Mouse (Mus musculus) MN1 (cell line): Measurements from ENCODE around the gene Arel1.

ENCODE experiments used
- DNase-seq: peaks from one replicate; pipeline ENCODE4 v3.0.0-alpha.2; 2016; ENCODE audit warnings: low spot score

Gene Arel1

DNA sequence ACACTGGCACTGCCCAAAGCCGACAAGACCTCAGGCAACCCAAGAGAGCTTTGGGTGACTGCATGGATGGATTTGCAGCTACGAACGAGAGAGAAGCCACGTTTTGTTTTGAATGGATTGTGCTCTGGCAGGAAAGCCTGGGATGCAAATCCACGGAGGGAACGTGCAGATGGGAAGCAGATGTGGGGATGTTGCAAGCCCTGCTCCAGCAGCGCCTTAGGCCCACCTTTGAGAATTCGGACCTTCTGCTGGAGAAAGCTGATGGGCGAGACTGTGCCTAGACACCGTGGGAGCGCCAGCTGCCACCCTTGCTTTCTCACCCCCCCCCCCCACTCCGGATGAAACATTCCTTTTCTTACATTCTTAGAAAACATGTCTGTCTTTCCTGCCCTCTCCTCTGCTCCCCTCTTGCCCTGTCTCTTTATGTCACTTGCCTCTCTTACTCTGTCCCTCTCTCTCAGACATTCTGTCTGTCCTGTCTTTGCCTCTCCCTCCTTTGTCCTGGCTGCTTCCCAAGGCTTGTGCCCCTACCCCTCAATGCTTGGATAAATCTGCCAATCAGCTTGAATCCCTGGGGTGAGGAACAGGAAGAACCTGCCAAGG is 63.6 kb downstream of the Arel1 start:
- no peak for DNase-seq

DNA sequence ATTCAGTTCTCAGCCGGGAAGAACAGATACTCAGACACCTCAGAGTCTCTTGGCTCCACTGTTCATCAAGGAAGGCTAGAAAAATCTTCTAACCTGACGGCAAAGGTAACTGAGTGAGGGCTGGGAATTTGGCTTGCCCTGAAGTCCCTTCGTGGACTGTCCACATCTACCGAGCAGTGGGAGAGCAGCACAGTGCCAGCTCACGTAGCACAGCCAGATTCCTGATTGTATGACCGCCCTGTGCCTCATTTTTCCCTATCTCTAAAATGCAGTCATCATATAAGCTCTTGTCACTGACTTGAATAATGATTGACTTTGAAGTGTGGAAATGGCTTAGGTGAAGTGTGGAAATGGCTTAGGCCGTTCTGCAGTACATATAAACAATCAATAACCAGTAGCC is 66.3 kb downstream of the Arel1 start:
- no peak for DNase-seq

DNA sequence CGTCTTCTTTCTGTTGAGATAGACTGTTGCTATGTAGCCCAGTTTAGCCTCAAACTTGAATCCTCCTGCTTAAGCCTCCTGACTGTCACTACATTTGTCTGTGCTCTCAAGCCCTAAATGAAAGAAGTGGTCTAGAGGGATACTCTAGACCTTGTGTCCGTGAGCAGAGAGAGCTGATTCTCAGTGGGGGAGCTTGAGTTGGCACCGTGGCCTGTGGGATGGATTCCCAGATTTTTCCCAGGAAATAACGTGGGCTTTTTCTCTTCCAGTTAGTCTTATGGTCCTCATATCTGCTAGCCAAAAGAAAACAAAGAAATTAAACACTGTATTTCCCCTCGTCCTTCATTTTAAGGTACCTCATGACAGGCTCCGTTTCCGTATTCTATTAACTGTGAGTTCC is 70.4 kb downstream of the Arel1 start:
- no peak for DNase-seq

DNA sequence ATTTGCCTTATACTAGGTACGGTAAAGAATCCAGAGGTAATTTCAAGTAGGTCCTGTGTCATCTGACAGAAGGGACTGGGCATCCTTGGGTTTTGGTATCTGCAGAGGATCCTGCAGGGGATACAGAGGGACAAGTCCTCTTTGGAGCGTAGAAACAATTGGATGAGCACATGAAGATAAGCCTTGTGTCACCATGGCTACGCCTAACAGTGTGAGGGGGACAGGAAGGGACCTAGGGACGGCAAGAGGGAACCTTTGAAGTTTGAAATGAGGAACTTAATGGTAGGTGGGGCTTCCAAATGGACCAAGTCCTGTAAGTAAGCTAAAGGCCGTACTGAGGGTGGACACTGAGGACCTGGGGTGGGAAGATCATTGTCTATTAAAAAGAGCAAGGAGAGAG is 73.4 kb downstream of the Arel1 start:
- no peak for DNase-seq

DNA sequence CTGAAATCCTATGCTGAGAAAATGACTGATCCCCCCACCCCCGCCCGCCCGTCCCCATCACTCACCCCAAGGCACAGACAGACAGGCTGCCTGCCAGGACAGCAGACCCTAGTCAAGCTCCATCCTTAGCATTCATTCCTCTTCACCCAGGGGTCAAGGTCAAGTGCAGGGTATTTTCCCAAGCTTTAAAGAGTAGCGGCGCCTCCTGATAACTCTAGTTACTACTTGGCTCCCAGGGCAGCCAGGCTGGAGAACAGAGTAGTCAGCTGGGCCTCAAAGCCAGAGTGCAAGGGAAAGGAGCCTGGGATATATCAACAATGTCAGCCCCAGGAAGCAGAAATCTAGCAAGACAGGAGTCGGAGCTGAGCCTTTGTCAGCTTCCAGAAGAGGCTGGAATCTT is 74.5 kb downstream of the Arel1 start:
- no peak for DNase-seq

DNA sequence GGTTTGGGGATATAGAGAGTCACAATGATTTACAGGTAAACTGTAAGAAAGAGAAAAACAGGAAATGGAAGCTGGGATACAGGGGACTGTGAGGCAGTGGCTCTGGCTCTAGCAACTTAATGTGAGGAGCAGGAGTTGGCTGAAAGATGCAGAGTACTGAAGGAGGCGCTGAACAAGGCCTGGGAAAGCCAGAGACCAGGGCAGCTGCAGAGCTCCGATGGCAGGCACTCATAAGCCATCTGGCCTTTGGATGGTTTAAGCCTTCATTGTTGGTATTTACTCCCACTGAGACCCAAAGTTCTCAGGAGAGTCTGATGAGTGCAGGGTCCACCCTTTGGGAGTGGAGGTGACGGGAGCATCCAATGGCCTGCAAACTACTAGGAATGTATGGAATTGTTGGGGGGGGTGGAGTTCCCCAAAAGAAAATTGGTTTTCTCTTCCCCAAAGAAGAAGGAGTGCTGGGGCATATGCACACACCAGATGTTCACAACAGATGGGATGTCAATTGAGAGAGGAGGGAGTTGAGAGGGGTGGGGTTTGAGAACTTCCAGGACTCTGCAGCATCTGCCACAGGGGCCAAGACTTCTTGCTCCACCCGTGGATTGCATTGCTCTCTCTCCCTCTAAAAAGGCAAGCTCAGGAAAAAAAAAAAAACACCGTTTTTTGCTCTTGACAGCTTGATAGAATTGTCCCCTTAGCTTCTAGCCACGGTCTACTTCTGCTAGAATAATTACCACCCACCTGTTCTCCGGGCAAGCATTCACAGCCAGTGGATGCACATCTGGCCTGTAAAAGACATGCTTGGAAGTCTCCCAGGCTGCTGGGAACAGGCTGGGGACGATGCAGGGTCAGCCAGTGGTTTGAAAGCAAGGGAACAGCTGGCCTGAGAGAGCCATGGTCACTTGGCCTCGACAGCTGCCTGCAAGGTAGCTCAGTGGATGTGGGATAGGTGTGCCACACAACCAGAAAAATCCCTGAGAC is 76.8 kb downstream of the Arel1 start:
- no peak for DNase-seq

DNA sequence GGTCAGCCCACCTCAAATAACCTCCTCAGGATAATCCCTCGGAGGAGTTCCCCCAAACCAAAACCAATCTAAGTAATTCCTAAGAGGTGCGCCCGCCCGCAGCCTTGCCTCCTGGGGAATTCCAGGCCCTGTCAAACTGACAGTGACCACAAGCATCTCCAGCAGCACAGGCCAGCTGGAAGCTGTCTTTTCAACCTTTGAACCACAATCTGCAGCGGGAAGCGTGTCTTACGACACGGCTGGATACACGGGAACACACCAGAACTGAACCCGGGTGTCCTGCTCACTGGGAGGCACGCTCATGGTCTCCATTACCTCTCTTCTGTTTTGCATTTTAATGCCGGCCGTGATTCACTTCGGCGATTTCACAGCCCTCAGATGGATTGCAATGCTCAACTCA is 80.4 kb downstream of the Arel1 start:
- no peak for DNase-seq

DNA sequence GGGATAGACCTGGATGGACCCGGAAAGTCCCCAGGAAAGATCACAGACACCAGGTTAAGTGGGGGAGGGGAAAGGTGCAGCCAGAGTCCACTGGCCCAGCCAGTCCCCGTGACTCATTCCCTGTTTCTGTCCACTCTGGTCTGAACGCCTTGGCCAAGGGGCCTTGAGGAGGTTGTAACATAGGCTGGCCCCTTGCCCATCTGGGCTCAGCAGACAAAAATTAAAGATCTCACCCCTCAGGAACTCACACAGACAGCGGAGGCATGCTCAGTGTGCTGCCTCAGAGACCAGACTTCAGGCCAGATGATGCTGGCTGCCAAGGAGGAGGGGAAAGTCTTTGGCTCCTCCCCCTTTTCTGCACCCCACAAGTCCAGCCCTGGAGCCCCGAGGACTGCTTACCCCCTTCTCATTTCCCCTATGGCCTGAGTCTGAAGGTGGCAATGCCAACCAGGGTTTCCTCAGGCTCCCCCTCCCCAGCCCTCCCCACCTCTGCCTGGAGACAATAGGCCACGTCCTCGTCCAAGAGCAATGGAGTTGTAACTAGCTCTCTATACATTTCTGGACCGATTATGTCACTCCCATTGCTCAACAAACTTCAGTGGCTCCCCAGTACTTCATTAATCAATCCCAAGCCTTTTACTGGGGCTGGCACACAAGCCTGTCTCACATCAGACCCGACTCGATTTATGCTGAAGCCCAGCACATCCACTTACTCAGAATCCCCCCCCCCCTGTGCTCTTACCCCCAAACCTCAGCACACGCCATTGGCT is 85.4 kb downstream of the Arel1 start:
- DNase-seq = peak; percentile 81

DNA sequence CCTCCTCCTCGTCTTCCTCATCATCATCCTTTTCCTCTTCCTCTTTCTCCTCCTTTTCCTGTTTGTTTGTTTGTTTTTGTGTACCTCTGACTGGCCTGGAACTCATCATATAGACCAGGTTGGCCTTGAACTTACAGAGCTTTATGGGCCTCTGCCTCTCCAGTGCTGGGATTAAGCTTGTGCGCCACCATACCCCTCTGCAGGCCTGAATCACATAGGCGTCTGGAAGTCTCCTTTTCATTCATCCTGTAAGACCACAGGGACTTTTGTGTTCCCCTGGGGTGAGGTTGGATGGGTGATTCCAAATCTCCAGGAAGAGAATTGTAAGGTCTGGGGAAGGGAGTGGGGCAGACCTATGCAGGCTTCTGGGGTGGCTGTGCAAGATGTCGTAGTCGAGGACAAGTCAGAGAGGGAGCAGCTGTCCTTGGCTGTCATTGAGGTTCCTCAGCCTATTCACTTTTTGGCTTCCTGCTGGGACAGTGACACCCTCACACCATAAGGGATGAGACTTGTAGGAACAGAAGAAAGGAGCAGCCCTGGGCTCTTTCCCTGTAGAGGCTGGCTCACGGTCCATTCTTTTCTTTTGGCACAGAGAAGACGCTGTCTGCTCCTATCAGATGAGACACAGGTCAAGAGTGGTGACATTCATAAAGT is 86.2 kb downstream of the Arel1 start:
- peak; percentile 40 for DNase-seq

DNA sequence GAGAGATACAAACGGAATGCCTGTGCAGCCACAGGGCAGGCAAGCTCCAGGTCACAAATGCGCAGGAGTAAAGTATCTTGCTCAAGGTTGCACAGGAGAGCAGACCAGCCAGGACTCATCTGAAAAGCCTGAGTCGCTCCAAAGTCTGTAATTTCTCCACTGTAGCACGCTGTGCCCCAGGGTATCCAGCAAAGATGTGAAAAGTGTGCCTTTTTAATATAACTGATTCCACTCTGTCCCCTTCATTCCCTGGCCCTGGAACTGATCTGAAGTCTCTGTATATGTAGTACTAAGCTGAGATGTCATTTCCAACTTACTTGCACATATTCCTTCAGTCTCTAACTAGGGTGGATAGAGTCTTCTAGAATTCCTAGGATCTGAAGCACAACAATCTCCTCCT is 87.9 kb downstream of the Arel1 start:
- peak; percentile 47 for DNase-seq

DNA sequence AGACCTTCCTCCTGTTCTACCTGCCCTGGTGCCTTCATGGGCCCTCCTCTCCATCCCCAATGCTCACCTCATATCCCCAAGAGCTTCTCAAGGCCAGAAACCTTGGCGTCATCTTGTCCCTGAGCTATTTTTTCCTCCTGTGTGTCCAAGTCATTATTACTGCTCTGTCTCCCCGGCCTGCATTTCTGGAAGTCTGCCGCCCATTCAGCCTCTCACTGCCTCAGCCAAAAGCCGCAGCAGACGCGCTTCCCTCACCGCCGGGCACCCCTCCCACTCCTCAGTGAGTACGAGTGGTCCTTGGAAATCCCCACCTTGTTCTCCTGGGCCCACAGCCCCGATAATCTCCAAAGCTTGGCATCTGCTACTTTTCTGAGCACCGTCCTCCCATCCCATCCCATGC is 90.6 kb downstream of the Arel1 start:
- no peak for DNase-seq

DNA sequence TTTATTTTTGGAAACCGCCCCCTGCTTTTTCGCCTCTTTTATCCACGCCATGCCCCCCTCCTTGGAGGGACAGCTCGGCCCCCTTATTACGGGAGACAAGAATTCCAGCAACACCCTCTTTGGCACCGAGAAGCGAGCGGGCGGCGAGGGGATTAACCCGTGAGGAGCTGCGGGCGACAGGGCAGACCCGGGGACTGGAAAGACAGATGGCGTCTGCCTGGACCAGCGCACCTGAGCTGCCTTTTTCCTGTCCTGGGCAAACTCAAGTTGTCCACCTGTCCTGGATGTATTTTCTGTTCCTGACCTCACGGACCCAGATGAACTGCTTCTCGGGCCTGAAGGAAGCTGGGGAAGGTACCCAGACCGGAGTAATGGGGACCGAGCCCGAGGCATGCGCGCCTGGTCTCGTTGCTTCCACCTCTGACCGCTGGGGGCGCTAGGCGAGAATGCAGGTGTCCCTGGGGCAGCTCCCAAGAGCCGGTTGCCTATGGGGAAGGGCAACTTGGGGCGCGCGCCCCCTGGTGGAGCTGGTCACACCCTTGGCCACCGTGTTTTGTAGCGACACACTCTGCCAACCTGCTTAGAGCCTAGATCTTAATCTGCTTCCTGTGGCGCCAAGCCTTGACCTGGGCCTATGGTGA is 94.1 kb downstream of the Arel1 start, which contains the start of gene Ltbp2:
Ltbp2 (minus strand) TSS at position 52 of the 641 bp plus-strand sequence.
- DNase-seq = no peak

DNA sequence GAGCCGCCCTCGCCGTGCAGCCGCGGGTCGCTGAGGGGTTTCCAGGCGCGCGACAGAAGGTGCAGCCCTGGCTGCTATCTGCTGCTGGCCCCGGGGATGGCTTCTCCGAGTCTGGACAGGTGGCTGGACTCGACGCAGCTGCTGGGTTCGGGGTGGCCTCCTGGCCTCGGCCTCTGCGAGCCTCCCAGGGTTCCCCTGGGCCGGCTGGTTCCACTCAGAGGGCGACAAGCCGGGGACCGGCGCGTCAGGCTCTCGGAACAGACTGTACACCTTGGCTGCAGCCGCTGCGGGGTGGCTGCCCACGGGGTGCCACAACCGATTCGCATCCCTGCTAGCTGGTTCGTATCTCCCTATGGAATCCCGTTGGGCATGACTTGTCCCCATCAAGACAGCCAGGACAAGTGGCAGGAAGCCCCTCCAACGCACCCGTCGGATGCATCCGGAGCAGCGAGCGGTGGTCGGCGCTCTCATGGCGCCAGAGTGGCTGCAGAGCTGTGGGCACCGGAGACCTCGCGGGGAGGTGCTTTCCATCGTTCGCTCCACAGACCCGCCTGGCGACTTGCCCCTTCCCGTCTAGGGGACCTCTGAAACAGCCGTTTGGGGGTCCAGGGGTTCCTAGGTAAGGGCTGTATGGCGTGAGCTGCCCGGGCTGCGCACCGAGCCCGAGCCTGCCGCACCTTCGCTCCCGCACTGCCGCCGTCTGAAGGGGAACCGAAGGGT is 94.8 kb downstream of the Arel1 start:
- no peak for DNase-seq

DNA sequence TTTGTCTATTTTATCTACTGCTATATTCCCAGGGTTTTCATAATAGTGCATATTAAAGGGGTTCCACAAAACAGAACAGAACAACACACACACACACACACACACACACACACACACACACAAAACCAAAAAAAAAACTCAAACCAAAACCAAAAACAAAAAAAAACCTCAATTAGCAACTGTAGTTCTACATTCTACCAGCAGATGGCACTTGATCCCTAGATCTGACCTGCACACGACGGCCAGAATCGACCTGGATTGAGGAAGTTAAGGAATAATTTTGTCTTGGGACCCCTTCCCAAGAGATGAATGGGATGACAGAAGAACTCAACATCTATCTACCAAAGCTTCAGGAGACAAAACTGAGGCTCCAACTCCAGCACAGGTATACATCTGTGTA is 97.3 kb downstream of the Arel1 start:
- peak; percentile 68 for DNase-seq

DNA sequence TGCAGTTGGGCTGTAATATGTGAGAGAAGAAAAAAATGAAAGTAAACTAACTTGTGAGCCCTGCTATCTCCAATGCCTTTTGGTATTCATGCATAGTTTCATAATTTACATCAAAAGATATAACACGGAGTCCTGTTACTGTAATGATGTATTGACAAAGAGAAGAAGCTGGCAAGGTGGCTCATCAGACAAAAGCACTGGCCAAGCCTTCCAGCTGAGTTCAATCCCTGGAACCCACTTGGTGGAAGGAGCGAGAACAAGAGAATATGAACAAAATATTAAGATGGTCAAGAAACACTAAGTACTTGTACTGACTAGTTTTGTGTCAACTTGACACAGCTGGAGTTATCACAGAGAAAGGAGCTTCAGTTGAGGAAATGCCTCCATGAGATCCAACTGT is 98.4 kb downstream of the Arel1 start:
- DNase-seq = no peak
